Mouse (Mus musculus) heart, postnatal 25 days (tissue): ENCODE data around the gene Azi2. TPM values are rescaled to one million over a fixed set of nuclear protein-coding genes. Genes with fewer than 3 reads are reported as not detected.

Experiments used
- DNase-seq: peaks from one replicate; pipeline ENCODE4 v3.0.0; 2022; ENCODE audit warnings: low spot score
- intact Hi-C: fragments of 180-260 bp; cut with DNase I; formaldehyde crosslinking; loops from one replicate; pipeline ENCODE4 v1.15.1; 2025
- total RNA-seq, 2 experiments: library from RNA; stranded (reverse); gene quantifications; 2 replicates each; pipeline ENCODE4 v1.2.3; 2021

Azi2 gene
- total RNA-seq = 10 to 100 TPM; 64.6 to 76.2 TPM

GRCm38 (mm10) chr9:118040218-118041021 lies at the start of gene Azi2:
Gene Azi2 (plus strand): TSS chr9:118040499.
- intact Hi-C loops = loop anchor here (5.0 to 10.0 kb wide), 3 partner anchors 112 to 1613 kb away; partner anchors contain the start of gene Cmc1
- DNase-seq = peak; percentile 94

GRCm38 (mm10) chr9:117996631-117997030 lies 43.7 kb upstream of the Azi2 start:
- DNase-seq = no peak
- intact Hi-C loops = no loop called here

GRCm38 (mm10) chr9:118001488-118001887 lies 38.8 kb upstream of the Azi2 start:
- intact Hi-C loops = no loop called here
- no peak for DNase-seq

- intact Hi-C loops = no loop called here
- no peak for DNase-seq
Observed at GRCm38 (mm10) chr9:118003218-118003886, 36.9 kb upstream of the Azi2 start.

GRCm38 (mm10) chr9:118003937-118004336 lies 36.4 kb upstream of the Azi2 start:
- no peak for DNase-seq
- intact Hi-C loops = no loop called here

GRCm38 (mm10) chr9:118012928-118013327 lies 27.4 kb upstream of the Azi2 start:
- DNase-seq = no peak
- intact Hi-C loops = no loop called here

- DNase-seq = no peak
- intact Hi-C loops = no loop called here
Observed at GRCm38 (mm10) chr9:118024966-118025365, 15.3 kb upstream of the Azi2 start.

GRCm38 (mm10) chr9:118029490-118029889 lies 10.8 kb upstream of the Azi2 start:
- DNase-seq = no peak
- intact Hi-C loops = no loop called here

- no peak for DNase-seq
- intact Hi-C loops = no loop called here
Observed at GRCm38 (mm10) chr9:118030252-118030651, 10.0 kb upstream of the Azi2 start.

- DNase-seq = no peak
- intact Hi-C loops = no loop called here
Observed at GRCm38 (mm10) chr9:118031694-118032093, 8.6 kb upstream of the Azi2 start.

- intact Hi-C loops = no loop called here
- no peak for DNase-seq
Observed at GRCm38 (mm10) chr9:118034990-118035389, 5.3 kb upstream of the Azi2 start.

GRCm38 (mm10) chr9:118041022-118041400 lies 712 bp downstream of the Azi2 start:
- intact Hi-C loops = loop anchor here (5.0 to 10.0 kb wide), 3 partner anchors 111 to 1614 kb away; partner anchors contain the start of gene Cmc1
- DNase-seq = peak; percentile 5

GRCm38 (mm10) chr9:118041646-118042045 lies 1.3 kb downstream of the Azi2 start:
- intact Hi-C loops = loop anchor here (5.0 to 10.0 kb wide), 3 partner anchors 111 to 1614 kb away; partner anchors contain the start of gene Cmc1
- no peak for DNase-seq

GRCm38 (mm10) chr9:118042738-118043137 lies 2.4 kb downstream of the Azi2 start:
- intact Hi-C loops = loop anchor here (5.0 to 10.0 kb wide), 3 partner anchors 110 to 1615 kb away; partner anchors contain the start of gene Cmc1
- no peak for DNase-seq

- intact Hi-C loops = loop anchor here (5.0 to 10.0 kb wide), 3 partner anchors 109 to 1616 kb away; partner anchors contain the start of gene Cmc1
- DNase-seq = no peak
Observed at GRCm38 (mm10) chr9:118043581-118043980, 3.3 kb downstream of the Azi2 start.

GRCm38 (mm10) chr9:118045011-118045533 lies 4.8 kb downstream of the Azi2 start:
- intact Hi-C loops = loop anchor here (10.0 kb wide), 1 partner anchor 140 kb away; no protein-coding TSS in a partner anchor
- DNase-seq = no peak

- intact Hi-C loops = no loop called here
- no peak for DNase-seq
Observed at GRCm38 (mm10) chr9:118053286-118053685, 13.0 kb downstream of the Azi2 start.

- intact Hi-C loops = no loop called here
- no peak for DNase-seq
Observed at GRCm38 (mm10) chr9:118059101-118059500, 18.8 kb downstream of the Azi2 start.

GRCm38 (mm10) chr9:118070442-118070841 lies 30.1 kb downstream of the Azi2 start:
- intact Hi-C loops = no loop called here
- no peak for DNase-seq

- intact Hi-C loops = no loop called here
- DNase-seq = no peak
Observed at GRCm38 (mm10) chr9:118071337-118071736, 31.0 kb downstream of the Azi2 start.

GRCm38 (mm10) chr9:118072101-118072500 lies 31.8 kb downstream of the Azi2 start:
- no peak for DNase-seq
- intact Hi-C loops = no loop called here
